ENCODE assay signal across 12 mouse cellular contexts in the genomic region with DNA sequence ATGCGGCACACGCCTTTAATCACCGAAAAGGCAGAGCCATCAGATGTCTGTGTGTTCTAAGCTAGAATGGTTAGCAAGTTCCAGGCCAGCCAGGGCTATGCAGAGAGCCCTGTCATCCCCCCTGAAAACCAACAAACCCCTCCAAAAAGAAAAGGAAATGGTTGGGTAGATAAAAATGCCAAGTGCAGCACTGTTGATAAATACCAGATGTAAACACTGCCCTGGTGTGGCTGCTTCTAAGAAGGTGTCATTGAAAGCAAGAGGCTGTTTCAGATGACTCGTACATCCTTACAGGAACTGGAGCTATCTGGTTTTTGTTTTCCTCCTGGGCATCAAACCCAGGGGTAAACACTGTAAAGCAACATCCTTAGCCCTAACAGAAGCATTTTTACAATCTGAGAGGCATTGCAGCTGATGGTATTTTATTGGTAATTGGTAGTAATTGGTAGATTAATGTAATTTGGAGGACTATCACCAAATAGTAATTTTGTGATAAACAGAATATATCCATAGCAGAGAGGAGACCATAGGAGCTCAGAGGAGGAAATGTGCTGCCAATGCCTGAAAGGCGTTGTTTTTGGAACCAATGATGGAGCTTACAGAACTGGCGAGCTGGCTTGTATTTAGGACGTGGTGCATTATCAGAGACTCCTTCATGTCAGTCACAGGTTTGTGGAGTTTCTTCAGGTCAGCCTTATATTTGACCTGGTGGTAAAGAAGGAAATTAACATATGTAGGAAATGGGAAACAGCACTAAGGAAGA.
"Had no signal": no experiment of that assay in that cellular context is flagged by ENCODE, and none has a peak within 500 bp of the region (broad histone marks: within the 10 kb centered on the region; RNA-seq: fewer than 3 reads in every experiment).

No protein-coding gene starts in this region.

- H3K4me1 ChIP-seq: limb, embryonic 15.5 days; midbrain, embryonic 10.5 days; neural tube, embryonic 12.5 days; stomach, embryonic 15.5 days had no signal

- H3K9me3 ChIP-seq: limb, embryonic 15.5 days; liver, embryonic 12.5 days; midbrain, embryonic 10.5 days; neural tube, embryonic 12.5 days; stomach, embryonic 15.5 days had no signal

- H3K27me3 ChIP-seq: limb, embryonic 15.5 days; liver, embryonic 12.5 days; neural tube, embryonic 12.5 days; stomach, embryonic 15.5 days had no signal

- DNase-seq: kidney, adult 11 months; kidney, postnatal 10 days; lung, postnatal 14 days; midbrain, embryonic 14.5 days; thymus, adult 2 months; thymus, postnatal 25 days had no signal

- H3K4me2 ChIP-seq: limb, embryonic 15.5 days; liver, embryonic 12.5 days; neural tube, embryonic 12.5 days; stomach, embryonic 15.5 days had no signal

- H3K9ac ChIP-seq: limb, embryonic 15.5 days; liver, embryonic 12.5 days; neural tube, embryonic 12.5 days; stomach, embryonic 15.5 days had no signal

- H3K4me3 ChIP-seq: limb, embryonic 15.5 days; liver, embryonic 12.5 days; midbrain, embryonic 10.5 days; myocyte; neural tube, embryonic 12.5 days; stomach, embryonic 15.5 days had no signal

- ATAC-seq: liver, embryonic 12.5 days had no signal

- H3K36me3 ChIP-seq: limb, embryonic 15.5 days; liver, embryonic 12.5 days; midbrain, embryonic 10.5 days; neural tube, embryonic 12.5 days; stomach, embryonic 15.5 days had no signal

- H3K27ac ChIP-seq: limb, embryonic 15.5 days; liver, embryonic 12.5 days; midbrain, embryonic 10.5 days; neural tube, embryonic 12.5 days; stomach, embryonic 15.5 days had no signal
